In the genomic region with DNA sequence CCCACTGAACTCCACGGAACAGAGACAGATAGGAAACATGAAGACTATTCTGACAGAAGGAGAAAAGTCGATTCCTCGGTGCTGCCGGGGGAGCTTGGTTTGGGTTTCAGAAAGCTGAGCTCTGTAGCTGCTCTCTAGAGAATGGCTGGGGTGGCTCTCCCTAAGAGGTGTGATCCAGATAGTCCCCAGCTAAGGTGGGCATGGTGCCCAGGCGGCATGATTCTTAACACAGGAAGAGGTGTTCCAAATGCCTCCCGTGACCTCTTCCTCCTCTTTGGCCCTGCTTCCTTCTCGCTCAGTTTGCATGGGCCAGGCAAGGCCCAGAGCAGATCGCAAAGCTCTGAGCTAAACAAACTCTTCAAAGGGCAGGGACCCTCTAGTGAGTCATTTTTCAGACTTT, we compare ENCODE assay signal across 12 mouse cellular contexts.
DNase-seq lines count a peak whose midpoint lies in the region; ATAC-seq and TF ChIP-seq lines count a peak whose summit lies in the region.
"Had no signal": no experiment of that assay in that cellular context is flagged by ENCODE, and none has a peak within 500 bp of the region (broad histone marks: within the 10 kb centered on the region; RNA-seq: fewer than 3 reads in every experiment).

No protein-coding gene starts in this region.

- H3ac ChIP-seq in myocyte (ENCODE audit: control insufficient read depth, insufficient read length) = no peak overlapping the region

- H3K9ac ChIP-seq in heart, embryonic 12.5 days = no peak overlapping the region
- H3K9ac ChIP-seq in midbrain, postnatal 0 days (replicated peaks; ENCODE audit: low read length, poor library complexity, severe bottlenecking) = no peak overlapping the region
- no peak overlapping the region for H3K9ac ChIP-seq in kidney, postnatal 0 days (ENCODE audit: low read depth, low read length)
- H3K9ac ChIP-seq in liver, embryonic 11.5 days (ENCODE audit: low read depth, low read length) = no peak overlapping the region
- H3K9ac ChIP-seq: hindbrain, embryonic 14.5 days; limb, embryonic 12.5 days had no signal

- no peak overlapping the region for H3K4me2 ChIP-seq in heart, embryonic 12.5 days
- H3K4me2 ChIP-seq in midbrain, postnatal 0 days (ENCODE audit: low read depth, low read length, poor library complexity, severe bottlenecking) = no peak overlapping the region
- no peak overlapping the region for H3K4me2 ChIP-seq in kidney, postnatal 0 days (ENCODE audit: low read length)
- peak overlapping the region; percentile 49 for H3K4me2 ChIP-seq in myocyte (ENCODE audit: low read depth)
- H3K4me2 ChIP-seq in liver, embryonic 11.5 days = no peak overlapping the region
- H3K4me2 ChIP-seq: hindbrain, embryonic 14.5 days; limb, embryonic 12.5 days had no signal

- H3K27ac ChIP-seq in heart, embryonic 12.5 days (ENCODE audit: poor library complexity, severe bottlenecking) = no peak overlapping the region
- 0 out of 2 replicates have a peak overlapping the region, but pooled peaks have one; percentile 17 for H3K27ac ChIP-seq in midbrain, embryonic 10.5 days (replicated peaks)
- H3K27ac ChIP-seq in midbrain, postnatal 0 days (ENCODE audit: low read depth, low read length) = no peak overlapping the region
- no peak overlapping the region for H3K27ac ChIP-seq in kidney, postnatal 0 days
- no peak overlapping the region for H3K27ac ChIP-seq in liver, embryonic 11.5 days (ENCODE audit: low read depth, low read length)
- H3K27ac ChIP-seq: heart, adult 2 months; hindbrain, embryonic 14.5 days; limb, embryonic 12.5 days had no signal

- no peak for TF ChIP-seq POLR2A in myocyte (IDR thresholded peaks at IDR 0.05; ENCODE audit: insufficient read length, low read depth)

- no peaks in the 10 kb centered on the region; the same call in 1 of the 2 replicates for H3K27me3 ChIP-seq in heart, embryonic 12.5 days (replicated peaks)
- H3K27me3 ChIP-seq in midbrain, embryonic 10.5 days (ENCODE audit: low read depth, poor library complexity, severe bottlenecking) = no peaks in the 10 kb centered on the region
- no peaks in the 10 kb centered on the region for H3K27me3 ChIP-seq in midbrain, postnatal 0 days (ENCODE audit: insufficient read depth, low read length)
- no peaks in the 10 kb centered on the region for H3K27me3 ChIP-seq in kidney, postnatal 0 days (ENCODE audit: insufficient read depth, low read length)
- H3K27me3 ChIP-seq in myocyte (ENCODE audit: control insufficient read depth, insufficient read depth, insufficient read length) = peaks cover 32% of the 10 kb centered on the region
- H3K27me3 ChIP-seq in liver, embryonic 11.5 days (replicated peaks; ENCODE audit: control insufficient read depth, insufficient read depth, low read length) = no peaks in the 10 kb centered on the region

- WGBS in heart, embryonic 12.5 days = 73% methylated on average over 8 of the region's 8 CpGs
- WGBS in midbrain, embryonic 10.5 days = 88% methylated on average over 8 of the region's 8 CpGs
- 79% methylated on average over 8 of the region's 8 CpGs for WGBS in midbrain, postnatal 0 days
- 51% methylated on average over 8 of the region's 8 CpGs for WGBS in kidney, postnatal 0 days
- 74% methylated on average over 8 of the region's 8 CpGs for WGBS in liver, embryonic 11.5 days

- H3K9me3 ChIP-seq in heart, embryonic 12.5 days (replicated peaks) = no peaks in the 10 kb centered on the region
- no peaks in the 10 kb centered on the region for H3K9me3 ChIP-seq in midbrain, embryonic 10.5 days (replicated peaks)
- no peaks in the 10 kb centered on the region for H3K9me3 ChIP-seq in midbrain, postnatal 0 days (ENCODE audit: low read length)
- no peaks in the 10 kb centered on the region for H3K9me3 ChIP-seq in kidney, postnatal 0 days (replicated peaks; ENCODE audit: low read length)
- no peaks in the 10 kb centered on the region for H3K9me3 ChIP-seq in liver, embryonic 11.5 days (ENCODE audit: control insufficient read depth, low read length)
- H3K9me3 ChIP-seq: limb, embryonic 12.5 days had no signal

- no peak for ATAC-seq in heart, embryonic 12.5 days (ENCODE audit: insufficient number of reproducible peaks, low FRiP score)
- ATAC-seq in midbrain, postnatal 0 days (ENCODE audit: low FRiP score) = no peak
- ATAC-seq in kidney, postnatal 0 days (replicated peaks; ENCODE audit: low FRiP score, low read depth) = no peak
- ATAC-seq in liver, embryonic 11.5 days (replicated peaks; ENCODE audit: low FRiP score) = no peak

- no peak overlapping the region for H3K4me3 ChIP-seq in heart, embryonic 12.5 days
- H3K4me3 ChIP-seq in midbrain, embryonic 10.5 days = no peak overlapping the region
- no peak overlapping the region for H3K4me3 ChIP-seq in midbrain, postnatal 0 days (ENCODE audit: low read depth, low read length)
- no peak overlapping the region for H3K4me3 ChIP-seq in kidney, postnatal 0 days (replicated peaks; ENCODE audit: low read depth, low read length)
- H3K4me3 ChIP-seq in myocyte = no peak overlapping the region
- H3K4me3 ChIP-seq in liver, embryonic 11.5 days (ENCODE audit: low read depth, low read length) = no peak overlapping the region
- H3K4me3 ChIP-seq: heart, adult 2 months; limb, embryonic 12.5 days had no signal

- no peaks in the 10 kb centered on the region for H3K36me3 ChIP-seq in heart, embryonic 12.5 days
- no peaks in the 10 kb centered on the region for H3K36me3 ChIP-seq in midbrain, embryonic 10.5 days
- no peaks in the 10 kb centered on the region for H3K36me3 ChIP-seq in midbrain, postnatal 0 days (ENCODE audit: insufficient read depth, low read length)
- no peaks in the 10 kb centered on the region for H3K36me3 ChIP-seq in kidney, postnatal 0 days (ENCODE audit: insufficient read depth, low read length)
- no peaks in the 10 kb centered on the region for H3K36me3 ChIP-seq in myocyte (ENCODE audit: control insufficient read depth, insufficient read depth)
- H3K36me3 ChIP-seq in liver, embryonic 11.5 days (ENCODE audit: control insufficient read depth, insufficient read depth, low read length) = no peaks in the 10 kb centered on the region
- H3K36me3 ChIP-seq: limb, embryonic 12.5 days had no signal

- peak; percentile 93 for DNase-seq in heart, adult 11 months
- DNase-seq in midbrain, embryonic 10.5 days (ENCODE audit: low spot score) = no peak
- DNase-seq in midbrain, postnatal 0 days (ENCODE audit: low spot score) = no peak
- DNase-seq in kidney, postnatal 0 days (ENCODE audit: low spot score) = peak; percentile 1
- DNase-seq in liver, embryonic 11.5 days (ENCODE audit: low spot score) = no peak
- DNase-seq in right cerebral cortex, postnatal 25 days = no peak
- DNase-seq: thymus, adult 18-20 months had no signal

- H3K4me1 ChIP-seq in heart, embryonic 12.5 days (replicated peaks) = peaks cover 4% of the 10 kb centered on the region; the same call in 1 of the 2 replicates
- peaks cover 21% of the 10 kb centered on the region; the same call in 1 of the 2 replicates for H3K4me1 ChIP-seq in midbrain, embryonic 10.5 days
- peaks cover 14% of the 10 kb centered on the region; the same call in 1 of the 2 replicates for H3K4me1 ChIP-seq in midbrain, postnatal 0 days (ENCODE audit: insufficient read depth, low read length)
- H3K4me1 ChIP-seq in kidney, postnatal 0 days (replicated peaks; ENCODE audit: insufficient read depth, low read length) = no peaks in the 10 kb centered on the region
- no peaks in the 10 kb centered on the region for H3K4me1 ChIP-seq in liver, embryonic 11.5 days (replicated peaks; ENCODE audit: control insufficient read depth, insufficient read depth, low read length)
- H3K4me1 ChIP-seq: limb, embryonic 12.5 days had no signal

- no peaks in the 10 kb centered on the region for H3K79me2 ChIP-seq in myocyte (ENCODE audit: control insufficient read depth, insufficient read depth)

- no peak for TF ChIP-seq CTCF in midbrain, postnatal 0 days (IDR thresholded peaks at IDR 0.05)
- TF ChIP-seq CTCF in kidney, postnatal 0 days (IDR thresholded peaks at IDR 0.05; ENCODE audit: low read depth) = no peak

TF ChIP-seq in myocyte, 11 proteins besides CTCF, POLR2A, EP300 and RAD21:
- TF ChIP-seq TCF12 (IDR thresholded peaks at IDR 0.05; ENCODE audit: insufficient read depth, poor library complexity, severe bottlenecking) (no peak), REST (IDR thresholded peaks at IDR 0.05; ENCODE audit: insufficient read depth, insufficient read length) (no peak), MYOG (IDR thresholded peaks at IDR 0.05; ENCODE audit: control insufficient read depth in 1 of 3, insufficient read depth in 1 of 3, insufficient read length in 2 of 3, low read depth in 2 of 3) (no peak), MAX (IDR thresholded peaks at IDR 0.05; ENCODE audit: low read depth) (no peak), TCF3 (IDR thresholded peaks at IDR 0.05; ENCODE audit: insufficient read length, low read depth) (no peak), SRF (IDR thresholded peaks at IDR 0.05; ENCODE audit: control insufficient read depth, insufficient read length, low read depth) (no peak), USF1 (IDR thresholded peaks at IDR 0.05; ENCODE audit: low read depth) (no peak), CEBPB (IDR thresholded peaks at IDR 0.05; ENCODE audit: insufficient read depth, poor library complexity, severe bottlenecking) (no peak), POLR2AphosphoS2 (IDR thresholded peaks at IDR 0.05; ENCODE audit: insufficient read length, low read depth) (no peak), MYOD1 (IDR thresholded peaks at IDR 0.05; ENCODE audit: control insufficient read depth in 1 of 3, insufficient read length in 2 of 3, low read depth in 2 of 3) (no peak), E2F4 (IDR thresholded peaks at IDR 0.05; ENCODE audit: insufficient read depth) (no peak)

Comparison
In these comparisons a context has a peak if more than half of its experiments do, and no peak if none do; other contexts are left out.
1. DNase-seq: peak in heart, adult 11 months (single experiment) and kidney, postnatal 0 days (single experiment); none in midbrain, embryonic 10.5 days (single experiment), midbrain, postnatal 0 days (single experiment), liver, embryonic 11.5 days (single experiment) and right cerebral cortex, postnatal 25 days (single experiment).